Mouse (Mus musculus): ENCODE data around the gene Asic1.

- TF ChIP-seq MAX (IDR thresholded peaks at IDR 0.05; ENCODE audit: low read depth): no peak
- no peak for TF ChIP-seq POLR2AphosphoS2 (IDR thresholded peaks at IDR 0.05; ENCODE audit: insufficient read length, low read depth)
- no peak for TF ChIP-seq POLR2A (IDR thresholded peaks at IDR 0.05; ENCODE audit: insufficient read length, low read depth)
Measured at GRCm38 (mm10) chr15:99712666-99713559, 42.7 kb downstream of the Asic1 start.

Measured in myocyte (in vitro differentiated cells).